Mouse (Mus musculus) MEL (cell line): ENCODE measurements at regions not wholly inside any gene's neighbourhood (a gene's known extent, or its start where the extent isn't known, plus 50 kb on each side); places are given as distances from the start of the nearest gene placed in this dataset.

ENCODE experiments used
- DNase-seq: peaks from one replicate; pipeline ENCODE4 v3.0.0; 2011; ENCODE audit warnings: low read depth, low spot score
- H3K27ac ChIP-seq: 2 replicates; pipeline ENCODE4 v1.5.1; 2012; ENCODE audit warnings: low read depth, mild to moderate bottlenecking, control low read depth, low read length, moderate library complexity; ENCODE audit not compliant: control insufficient read depth
- H3K27me3 ChIP-seq, 2 experiments: fragments of 150-350 bp in 1 of 2; sonication (generic) in 1 of 2; 2 replicates each; pipeline ENCODE4 v1.6.1; 2012; ENCODE audit warnings: low read length in 2 of 2, mild to moderate bottlenecking in 2 of 2, improper control_type of control experiment in 1 of 2, moderate library complexity in 1 of 2; ENCODE audit not compliant: insufficient read depth in 2 of 2, control insufficient read depth in 1 of 2
- H3K36me3 ChIP-seq, 2 experiments: 2 replicates each; pipeline ENCODE4 v1.6.1; 2012 to 2014; ENCODE audit warnings: low read length in 2 of 2, improper control_type of control experiment in 1 of 2, inconsistent platforms in 1 of 2, mild to moderate bottlenecking in 1 of 2; ENCODE audit not compliant: insufficient read depth in 2 of 2, control insufficient read depth in 1 of 2
- H3K4me1 ChIP-seq, 2 experiments: fragments of 150-350 bp in 1 of 2; sonication (generic) in 1 of 2; 2 replicates each; pipeline ENCODE4 v1.6.1; 2012; ENCODE audit warnings: low read length in 2 of 2, improper control_type of control experiment in 1 of 2, mild to moderate bottlenecking in 1 of 2; ENCODE audit not compliant: insufficient read depth in 2 of 2, control insufficient read depth in 1 of 2
- H3K4me3 ChIP-seq, 2 experiments: fragments of 150-350 bp in 1 of 2; sonication (generic) in 1 of 2; 2 replicates each; pipeline ENCODE4 v1.5.1; 2012; ENCODE audit warnings: low read depth in 2 of 2, low read length in 2 of 2, mild to moderate bottlenecking in 2 of 2, moderate library complexity in 2 of 2, control low read depth in 1 of 2, improper control_type of control experiment in 1 of 2; ENCODE audit not compliant: control insufficient read depth in 1 of 2, insufficient read depth in 1 of 2
- H3K79me2 ChIP-seq: 2 replicates; pipeline ENCODE4 v1.6.1; 2012; ENCODE audit warnings: mild to moderate bottlenecking, low read length, moderate library complexity; ENCODE audit not compliant: control insufficient read depth, poor library complexity, insufficient read depth
- H3K9ac ChIP-seq: 2 replicates; pipeline ENCODE4 v1.6.1; 2012; ENCODE audit warnings: low read depth, mild to moderate bottlenecking, control low read depth, low read length, moderate library complexity; ENCODE audit not compliant: control insufficient read depth, poor library complexity, severe bottlenecking
- H3K9me3 ChIP-seq: fragments of 150-350 bp; sonication (generic); replicated peaks from 2 replicates; pipeline ENCODE4 v1.6.1; 2012; ENCODE audit warnings: mild to moderate bottlenecking, low read length, improper control_type of control experiment, moderate library complexity; ENCODE audit not compliant: insufficient read depth
- BHLHE40 ChIP-seq: IDR thresholded peaks from 2 replicates; pipeline ENCODE4 v1.6.1; 2012; ENCODE audit warnings: low read depth, mild to moderate bottlenecking, inconsistent platforms, low read length, improper control_type of control experiment, borderline replicate concordance
- CHD1 ChIP-seq: IDR thresholded peaks from 2 replicates; pipeline ENCODE4 v1.6.1; 2012; ENCODE audit warnings: low read depth, mild to moderate bottlenecking, inconsistent platforms, low read length, improper control_type of control experiment
- CTCF ChIP-seq, 3 experiments: IDR thresholded peaks in 2 of 3; conservative IDR thresholded peaks in 1 of 3; 2 replicates each; pipeline ENCODE4 v1.5.1; 2011 to 2012; ENCODE audit warnings: low read length in 3 of 3, low read depth in 2 of 3, mild to moderate bottlenecking in 2 of 3, improper control_type of control experiment in 1 of 3, inconsistent platforms in 1 of 3, mixed read lengths in 1 of 3, moderate library complexity in 1 of 3; ENCODE audit not compliant: control insufficient read depth in 1 of 3, insufficient read depth in 1 of 3, poor library complexity in 1 of 3, severe bottlenecking in 1 of 3
- E2F4 ChIP-seq: IDR thresholded peaks from 2 replicates; pipeline ENCODE4 v1.6.1; 2011; ENCODE audit warnings: low read depth, low read length, improper control_type of control experiment, borderline replicate concordance
- GATA1 ChIP-seq: IDR thresholded peaks from 2 replicates; pipeline ENCODE4 v1.6.1; 2011; ENCODE audit warnings: low read depth, low read length, improper control_type of control experiment
- JUND ChIP-seq: IDR thresholded peaks from 2 replicates; pipeline ENCODE4 v1.6.1; 2011; ENCODE audit warnings: low read depth, mild to moderate bottlenecking, improper control_type of control experiment, low read length
- KAT2A ChIP-seq: conservative IDR thresholded peaks from 2 replicates; pipeline ENCODE4 v1.6.1; 2012; ENCODE audit warnings: low read depth, low read length, improper control_type of control experiment, inconsistent platforms
- MAFK ChIP-seq: IDR thresholded peaks from 2 replicates; pipeline ENCODE4 v1.6.1; 2011; ENCODE audit warnings: low read depth, mild to moderate bottlenecking, low read length, improper control_type of control experiment, borderline replicate concordance
- MAX ChIP-seq: IDR thresholded peaks from 2 replicates; pipeline ENCODE4 v1.6.1; 2011; ENCODE audit warnings: low read length, improper control_type of control experiment
- MAZ ChIP-seq: IDR thresholded peaks from 2 replicates; pipeline ENCODE4 v1.6.1; 2012; ENCODE audit warnings: low read depth, mild to moderate bottlenecking, inconsistent platforms, low read length, improper control_type of control experiment
- MXI1 ChIP-seq: IDR thresholded peaks from 2 replicates; pipeline ENCODE4 v1.6.1; 2011; ENCODE audit warnings: mild to moderate bottlenecking, low read depth, low read length, improper control_type of control experiment
- MYB ChIP-seq: IDR thresholded peaks from 2 replicates; pipeline ENCODE4 v1.6.1; 2011; ENCODE audit warnings: mild to moderate bottlenecking, low read depth, low read length, improper control_type of control experiment
- MYC ChIP-seq: IDR thresholded peaks from 2 replicates; pipeline ENCODE4 v1.6.1; 2011; ENCODE audit warnings: low read depth, mild to moderate bottlenecking, low read length, improper control_type of control experiment, moderate library complexity
- NELFE ChIP-seq: IDR thresholded peaks from 2 replicates; pipeline ENCODE4 v1.6.1; 2011; ENCODE audit warnings: low read depth, low read length, improper control_type of control experiment
- NRF1 ChIP-seq: IDR thresholded peaks from 2 replicates; pipeline ENCODE4 v1.6.1; 2014; ENCODE audit warnings: low read depth, mild to moderate bottlenecking, inconsistent platforms, low read length, improper control_type of control experiment, moderate library complexity; ENCODE audit not compliant: poor library complexity, insufficient read depth, severe bottlenecking
- POLR2A ChIP-seq, 2 experiments: IDR thresholded peaks; 2 replicates each; pipeline ENCODE4 v1.6.1; 2011 to 2012; ENCODE audit warnings: low read length in 2 of 2, mild to moderate bottlenecking in 2 of 2, control low read depth in 1 of 2, improper control_type of control experiment in 1 of 2, low read depth in 1 of 2, moderate library complexity in 1 of 2; ENCODE audit not compliant: control insufficient read depth in 1 of 2, insufficient read depth in 1 of 2, poor library complexity in 1 of 2
- POLR2AphosphoS5 ChIP-seq: IDR thresholded peaks from 2 replicates; pipeline ENCODE4 v1.6.1; 2012; ENCODE audit warnings: low read depth, borderline replicate concordance, mild to moderate bottlenecking, inconsistent platforms, low read length, moderate library complexity, mixed read lengths
- RAD21 ChIP-seq: IDR thresholded peaks from 2 replicates; pipeline ENCODE4 v1.6.1; 2011; ENCODE audit warnings: mild to moderate bottlenecking, low read depth, low read length, improper control_type of control experiment
- SIN3A ChIP-seq: IDR thresholded peaks from 2 replicates; pipeline ENCODE4 v1.6.1; 2012; ENCODE audit warnings: low read length, improper control_type of control experiment, inconsistent platforms
- TBP ChIP-seq: IDR thresholded peaks from 2 replicates; pipeline ENCODE4 v1.8.0; 2011; ENCODE audit warnings: low read depth, low read length, improper control_type of control experiment
- TCF12 ChIP-seq: IDR thresholded peaks from 2 replicates; pipeline ENCODE4 v1.6.1; 2014; ENCODE audit warnings: low read depth, mild to moderate bottlenecking, inconsistent platforms, low read length, improper control_type of control experiment, moderate library complexity
- UBTF ChIP-seq: IDR thresholded peaks from 2 replicates; pipeline ENCODE4 v1.6.1; 2012; ENCODE audit warnings: low read depth, mild to moderate bottlenecking, inconsistent platforms, low read length, improper control_type of control experiment, moderate library complexity, borderline replicate concordance; ENCODE audit not compliant: insufficient read depth
- USF1 ChIP-seq: IDR thresholded peaks from 2 replicates; pipeline ENCODE4 v1.6.1; 2014; ENCODE audit warnings: low read depth, mild to moderate bottlenecking, inconsistent platforms, low read length, improper control_type of control experiment, moderate library complexity
- USF2 ChIP-seq, 2 experiments: IDR thresholded peaks; 2 replicates each; pipeline ENCODE4 v1.6.1; 2011 to 2012; ENCODE audit warnings: improper control_type of control experiment in 2 of 2, low read length in 2 of 2, borderline replicate concordance in 1 of 2, inconsistent platforms in 1 of 2, low read depth in 1 of 2, mild to moderate bottlenecking in 1 of 2; ENCODE audit not compliant: insufficient read depth in 1 of 2
- ZKSCAN1 ChIP-seq: IDR thresholded peaks from 2 replicates; pipeline ENCODE4 v1.6.1; 2012; ENCODE audit warnings: low read depth, mild to moderate bottlenecking, inconsistent platforms, low read length, improper control_type of control experiment, moderate library complexity
- ZMIZ1 ChIP-seq: IDR thresholded peaks from 2 replicates; pipeline ENCODE4 v1.6.1; 2012; ENCODE audit warnings: low read depth, mild to moderate bottlenecking, inconsistent platforms, low read length, improper control_type of control experiment, moderate library complexity

- no peaks in the 10 kb centered on the region for H3K4me1 ChIP-seq
- TF ChIP-seq SIN3A, result no peak
- TF ChIP-seq NRF1, result no peak
- no peak for TF ChIP-seq MYB
- TF ChIP-seq CHD1, result no peak
- TF ChIP-seq TCF12, result no peak
- TF ChIP-seq POLR2A (IDR thresholded peaks at IDR 0.05; ENCODE audit: control insufficient read depth in 1 of 2, insufficient read depth in 1 of 2, low read depth in 1 of 2, low read length in 2 of 2, poor library complexity in 1 of 2), result no peak
- TF ChIP-seq RAD21, result no peak
- TF ChIP-seq NELFE, result no peak
- no peak for TF ChIP-seq POLR2AphosphoS5
- TF ChIP-seq MAX, result no peak
- no peak for TF ChIP-seq CTCF (IDR thresholded peaks at IDR 0.05 in 2 of 3, conservative IDR thresholded peaks at IDR 0.05 in 1 of 3; ENCODE audit: control insufficient read depth in 1 of 3, insufficient read depth in 1 of 3, low read depth in 2 of 3, low read length in 3 of 3, poor library complexity in 1 of 3, severe bottlenecking in 1 of 3)
- TF ChIP-seq ZKSCAN1, result no peak
- no peak for TF ChIP-seq ZMIZ1
- TF ChIP-seq GATA1, result no peak
- TF ChIP-seq UBTF, result no peak
- H3K4me3 ChIP-seq, result no peak overlapping the region
- no peaks in the 10 kb centered on the region for H3K36me3 ChIP-seq
- no peaks in the 10 kb centered on the region for H3K27me3 ChIP-seq
- H3K9me3 ChIP-seq, result no peaks in the 10 kb centered on the region
- DNase-seq, result no peak
- H3K79me2 ChIP-seq, result no peaks in the 10 kb centered on the region
- H3K9ac ChIP-seq, result no peak overlapping the region
- no peak overlapping the region for H3K27ac ChIP-seq
Measured at GRCm38 (mm10) chr4:7642878-7643590, 595.8 kb downstream of the Car8 start.

DNA sequence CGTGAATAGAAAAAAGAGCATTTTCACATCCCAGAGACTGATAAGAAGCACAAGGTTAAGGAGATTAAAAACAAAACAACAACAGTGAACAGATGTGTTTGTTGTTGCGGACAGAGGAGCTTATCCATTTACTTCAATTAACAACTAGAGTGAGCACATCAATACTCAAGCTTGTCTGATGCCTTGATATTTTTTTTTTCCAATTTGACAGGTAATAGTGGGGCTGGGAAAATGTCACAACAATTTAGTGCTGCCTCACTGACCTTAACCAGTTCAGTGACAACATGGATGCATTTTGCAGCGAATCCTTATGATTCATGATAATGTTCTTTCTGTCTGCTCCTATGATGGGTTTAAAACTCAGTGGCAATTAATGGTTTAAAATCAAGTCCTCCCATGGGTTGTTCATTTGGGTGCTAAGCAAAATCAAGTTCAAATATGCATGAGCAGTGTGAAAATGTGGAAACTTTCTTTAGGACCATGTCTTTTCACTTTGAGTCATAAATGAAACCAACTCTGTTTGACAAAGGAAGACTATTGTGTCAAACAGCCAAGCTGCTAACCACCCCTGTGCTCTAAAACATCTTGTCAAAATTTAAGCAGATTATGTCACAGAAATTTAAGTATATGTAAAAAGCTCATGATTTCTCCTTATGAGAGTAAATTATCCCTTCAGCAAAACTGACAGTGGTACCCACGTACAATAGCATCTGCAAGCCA is 641.0 kb downstream of the Car8 start:
- no peak overlapping the region for H3K4me3 ChIP-seq
- H3K36me3 ChIP-seq, result no peaks in the 10 kb centered on the region
- no peaks in the 10 kb centered on the region for H3K4me1 ChIP-seq
- no peaks in the 10 kb centered on the region for H3K9me3 ChIP-seq
- TF ChIP-seq SIN3A (no peak), BHLHE40 (no peak), POLR2A (IDR thresholded peaks at IDR 0.05; ENCODE audit: control insufficient read depth in 1 of 2, insufficient read depth in 1 of 2, low read depth in 1 of 2, low read length in 2 of 2, poor library complexity in 1 of 2) (no peak), MXI1 (no peak), USF1 (no peak), NELFE (no peak), MYC (no peak), JUND (no peak), E2F4 (no peak), USF2 (IDR thresholded peaks at IDR 0.05; ENCODE audit: borderline replicate concordance in 1 of 2, insufficient read depth in 1 of 2, low read depth in 1 of 2, low read length in 2 of 2) (no peak), MAZ (no peak), GATA1 (no peak), MYB (no peak), MAFK (no peak), KAT2A (no peak), TBP (no peak)
- no peak for DNase-seq
- no peak overlapping the region for H3K9ac ChIP-seq
- no peaks in the 10 kb centered on the region for H3K27me3 ChIP-seq
- no peaks in the 10 kb centered on the region for H3K79me2 ChIP-seq
- H3K27ac ChIP-seq, result no peak overlapping the region
